Mouse (Mus musculus) MEL-GATA-1-ER (cell line): ENCODE results near the gene Tmbim6.
A peak's percentile ranks its signal among the peaks of the same experiment; 100 is the strongest.

Experiments used
- DNase-seq: peaks from one replicate; pipeline ENCODE4 v3.0.0-alpha.2; 2012; ENCODE audit warnings: low read depth; ENCODE audit errors: extremely low read depth

Gene Tmbim6

DNA sequence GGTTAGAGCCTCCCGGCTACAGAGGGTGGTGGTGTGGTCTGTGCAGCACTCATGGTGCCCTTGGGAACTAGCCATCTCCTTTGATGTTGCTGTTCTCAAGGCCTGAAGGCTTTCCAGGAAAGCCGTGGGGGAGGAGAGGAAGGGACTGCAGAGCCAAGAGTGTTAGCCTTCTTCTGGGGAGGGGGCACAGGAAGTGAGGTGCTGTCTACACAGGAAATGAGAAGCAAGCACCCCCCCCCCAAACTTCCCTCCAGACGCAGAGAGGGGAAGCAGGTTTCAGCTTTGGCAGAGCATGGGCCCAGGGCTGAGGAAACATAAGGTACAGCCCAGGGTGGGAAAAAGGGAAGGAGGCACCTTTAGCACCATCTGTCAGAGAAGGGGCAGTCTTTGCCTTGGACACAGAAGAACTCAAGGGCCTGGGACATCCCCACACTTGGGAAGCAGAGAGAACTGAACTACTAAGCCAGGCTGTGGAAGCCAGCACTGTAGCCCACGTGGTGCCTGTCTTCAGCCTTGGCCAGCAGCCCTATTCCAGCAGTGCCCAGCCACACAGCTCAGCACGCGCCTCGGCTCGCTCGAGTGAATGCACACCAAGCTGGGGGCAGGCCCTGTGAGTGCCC is 56.6 kb downstream of the Tmbim6 start:
- DNase-seq: no peak

DNA sequence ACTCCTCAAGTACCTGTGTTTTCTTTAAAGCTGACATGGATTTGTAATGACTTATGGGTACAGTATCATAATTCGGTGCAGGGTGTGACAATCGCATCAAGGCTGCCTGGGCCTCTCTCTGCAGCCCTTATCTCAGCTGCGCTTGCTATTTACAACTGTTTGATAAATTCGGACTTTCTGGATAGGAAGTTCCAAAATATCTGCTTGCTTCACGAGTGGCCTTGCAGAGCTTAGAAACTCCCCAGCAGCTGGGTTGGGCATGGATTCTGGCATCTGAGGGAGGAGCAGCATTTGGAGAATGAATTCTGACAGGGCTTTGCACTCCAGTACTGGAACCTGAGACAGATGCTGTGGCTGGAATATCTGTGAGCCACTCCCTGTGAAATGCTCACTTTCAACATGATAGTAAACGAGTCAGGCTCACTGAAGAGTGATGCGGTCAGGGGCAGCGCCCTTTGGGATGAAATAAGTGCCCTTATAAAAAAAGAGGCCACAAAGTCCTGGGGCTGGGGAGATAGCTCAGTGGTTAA is 57.1 kb downstream of the Tmbim6 start:
- DNase-seq: peak; percentile 16

DNA sequence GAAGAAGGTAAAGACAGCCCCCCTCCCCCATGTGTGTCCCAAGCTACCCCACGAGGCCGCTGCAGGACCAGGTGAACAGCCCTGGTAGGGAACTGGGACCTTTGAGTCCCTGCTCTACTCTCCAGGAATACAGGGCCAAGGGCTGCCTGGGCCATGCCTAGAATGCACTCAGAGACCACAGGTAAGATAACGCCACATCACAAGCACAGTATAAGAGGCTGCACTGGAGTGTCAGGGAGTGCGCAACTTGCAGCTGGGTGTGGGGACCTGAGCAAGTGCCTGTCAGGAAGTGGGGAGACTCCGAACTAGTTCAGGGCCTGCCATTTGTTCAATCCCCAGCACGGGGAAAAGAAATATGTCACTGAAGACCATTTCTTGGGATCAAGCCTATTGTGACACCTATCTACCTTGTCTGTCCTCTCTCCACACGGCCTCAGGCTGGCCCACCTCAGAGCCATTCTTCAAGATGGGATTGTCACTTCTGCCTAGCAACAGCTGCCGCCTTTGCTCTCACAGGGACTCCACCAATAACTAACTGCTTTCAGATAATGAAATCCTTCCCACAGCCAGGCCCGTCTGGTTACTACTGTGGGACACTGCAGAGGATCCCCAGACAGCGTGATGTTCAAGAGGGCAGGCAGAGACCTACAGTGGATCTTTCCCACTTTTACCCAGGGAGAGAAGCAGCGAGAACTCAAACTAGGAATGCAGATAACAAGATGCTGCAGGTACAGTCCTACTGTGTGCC is 60.6 kb downstream of the Tmbim6 start:
- DNase-seq: no peak

- DNase-seq: no peak
These were observed 62.0 kb downstream of the Tmbim6 start for GRCm38 (mm10) chr15:99454585-99455279.

GRCm38 (mm10) chr15:99455415-99455814 is 62.7 kb downstream of the Tmbim6 start:
- no peak for DNase-seq

- DNase-seq: peak; percentile 52
These were observed 63.8 kb downstream of the Tmbim6 start for GRCm38 (mm10) chr15:99456338-99456962.

DNA sequence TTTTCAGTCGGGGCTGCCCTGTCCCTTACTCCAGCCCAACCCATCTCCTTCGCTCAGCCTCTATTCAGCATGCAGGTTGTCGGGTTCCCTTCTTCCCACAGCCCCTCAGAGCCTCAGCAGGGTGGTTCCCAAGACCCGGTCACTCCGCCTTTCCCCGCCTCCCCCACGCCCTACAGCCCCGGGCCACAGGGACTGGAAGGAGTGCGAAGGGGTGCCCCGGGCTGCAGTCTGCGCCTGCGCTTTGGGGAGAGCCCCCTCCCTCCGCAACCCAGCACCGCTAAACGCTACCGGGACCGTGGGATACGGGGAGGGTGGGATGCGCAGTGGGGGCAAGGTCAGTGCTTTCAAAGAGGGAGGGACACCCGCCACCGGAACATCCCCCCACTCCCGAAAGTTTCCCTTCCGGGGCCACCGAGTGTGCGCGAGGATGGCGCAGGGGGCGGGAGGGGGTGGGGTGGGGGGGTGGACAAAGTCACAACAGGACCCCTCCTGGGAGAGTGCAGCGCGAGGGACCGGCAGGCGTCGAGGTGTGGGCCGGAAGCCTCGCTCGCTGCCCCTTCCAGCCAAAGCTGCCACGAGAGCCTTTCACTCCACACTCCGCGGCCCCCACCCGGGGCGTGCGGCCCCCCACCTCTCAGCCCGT is 64.4 kb downstream of the Tmbim6 start:
- DNase-seq: peak; percentile 43

GRCm38 (mm10) chr15:99457606-99458401 is 65.1 kb downstream of the Tmbim6 start, which contains the start of gene Nckap5l:
Nckap5l (minus strand) TSS chr15:99457748.
- DNase-seq: peak; percentile 88
